ENCODE assay signal across 7 mouse cellular contexts in genomic region chrX:105391680-105392462, GRCm38 (mm10).
DNase-seq lines count a peak whose midpoint lies in the region; ATAC-seq lines count a peak whose summit lies in the region.

No protein-coding gene starts in this region.

- H3K4me1 ChIP-seq in embryonic facial prominence, embryonic 12.5 days = no peaks in the 10 kb centered on the region
- H3K4me1 ChIP-seq in midbrain, embryonic 13.5 days (replicated peaks) = peaks cover 6% of the 10 kb centered on the region; the same call in 1 of the 2 replicates

- peak; percentile 80 to 88 for DNase-seq in cerebellum, adult 18-20 months
- peak; percentile 88 for DNase-seq in layer of hippocampus, adult 11-12 months (ENCODE audit: low spot score)
- DNase-seq in ovary, adult 18-20 months (ENCODE audit: low spot score) = no peak
- DNase-seq in thymus, postnatal 0 days (ENCODE audit: low spot score) = no peak
- DNase-seq in spleen, postnatal 14 days (ENCODE audit: low spot score in 2 of 2) = no peak

- 28% methylated on average over 8 of the region's 8 CpGs for WGBS in embryonic facial prominence, embryonic 12.5 days
- WGBS in midbrain, embryonic 13.5 days = 22% methylated on average over 8 of the region's 8 CpGs

- H3K9me3 ChIP-seq in embryonic facial prominence, embryonic 12.5 days = no peaks in the 10 kb centered on the region
- no peaks in the 10 kb centered on the region for H3K9me3 ChIP-seq in midbrain, embryonic 13.5 days

- H3K27ac ChIP-seq in embryonic facial prominence, embryonic 12.5 days = no peak overlapping the region
- H3K27ac ChIP-seq in midbrain, embryonic 13.5 days = peak overlapping the region; percentile 92

- no peak overlapping the region for H3K4me3 ChIP-seq in embryonic facial prominence, embryonic 12.5 days
- H3K4me3 ChIP-seq in midbrain, embryonic 13.5 days (replicated peaks) = peak overlapping the region; percentile 43

- peaks cover 8% of the 10 kb centered on the region for H3K27me3 ChIP-seq in embryonic facial prominence, embryonic 12.5 days
- H3K27me3 ChIP-seq in midbrain, embryonic 13.5 days = peaks cover 45% of the 10 kb centered on the region; the same call in 1 of the 2 replicates

- no peak overlapping the region for H3K9ac ChIP-seq in embryonic facial prominence, embryonic 12.5 days
- H3K9ac ChIP-seq in midbrain, embryonic 13.5 days (replicated peaks) = peak overlapping the region; percentile 65; the same call in 1 of the 2 replicates

- H3K4me2 ChIP-seq in embryonic facial prominence, embryonic 12.5 days (replicated peaks) = peak overlapping the region; percentile 22; the same call in 1 of the 2 replicates
- peak overlapping the region; percentile 57 for H3K4me2 ChIP-seq in midbrain, embryonic 13.5 days (replicated peaks)

- no peaks in the 10 kb centered on the region for H3K36me3 ChIP-seq in embryonic facial prominence, embryonic 12.5 days
- peaks cover 11% of the 10 kb centered on the region for H3K36me3 ChIP-seq in midbrain, embryonic 13.5 days

- ATAC-seq in embryonic facial prominence, embryonic 12.5 days (ENCODE audit: insufficient number of reproducible peaks, insufficient read depth, low FRiP score, low TSS enrichment) = peak; percentile 79
- peak; percentile 97 for ATAC-seq in midbrain, embryonic 13.5 days

Comparison
In these comparisons a context has a peak if more than half of its experiments do, and no peak if none do; other contexts are left out.
1. DNase-seq: peak in cerebellum, adult 18-20 months (2 of 2) and layer of hippocampus, adult 11-12 months (single experiment); none in ovary, adult 18-20 months (single experiment), thymus, postnatal 0 days (single experiment) and spleen, postnatal 14 days (0 of 2).